Mouse (Mus musculus): Measurements from ENCODE around the gene Chst3. TPM values are rescaled to one million over a fixed set of nuclear protein-coding genes. Genes with fewer than 3 reads are reported as not detected.

The Chst3 gene
- polyA plus RNA-seq, 1 experiment, result 0.52 TPM

DNA sequence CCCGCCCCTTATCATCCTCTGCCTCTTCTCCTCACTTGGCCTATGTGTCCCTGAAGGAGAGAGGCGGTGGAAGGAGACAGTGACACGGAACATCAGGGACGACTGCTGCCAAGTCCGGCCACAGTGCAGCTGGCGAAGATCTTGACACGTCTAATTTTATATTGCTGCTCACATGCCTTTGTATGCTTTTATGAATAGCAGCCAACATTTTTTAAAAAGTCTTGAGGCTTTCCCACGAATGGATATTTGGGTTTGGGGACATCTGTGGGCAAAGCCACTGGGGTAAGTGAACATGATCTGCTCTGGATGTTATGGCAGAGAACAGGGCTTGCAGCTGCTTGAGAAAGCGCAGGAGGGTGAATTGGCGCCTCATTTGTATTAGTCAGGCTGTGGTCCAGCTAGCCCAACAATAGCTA, 21.6 kb downstream of the Chst3 start:
- Histone ChIP-seq H3K4me3 (ENCODE audit: control insufficient read depth, low read depth, low read length) (no peak overlapping the region), H3K27ac (ENCODE audit: control insufficient read depth, insufficient read depth, low read depth, low read length) (no peak overlapping the region), H3K36me3 (ENCODE audit: control insufficient read depth, insufficient read depth, low read length) (no peaks in the 10 kb centered on the region), H3K27me3 (ENCODE audit: control insufficient read depth, insufficient read depth, low read length) (no peaks in the 10 kb centered on the region), H3K4me1 (ENCODE audit: control insufficient read depth, insufficient read depth, low read length) (peaks cover 14% of the 10 kb centered on the region)
- TF ChIP-seq POLR2A (IDR thresholded peaks at IDR 0.05; ENCODE audit: control insufficient read depth, low read depth, low read length) (no peak), CTCF (IDR thresholded peaks at IDR 0.05; ENCODE audit: control insufficient read depth, insufficient read depth, insufficient replicate concordance, low read depth, low read length) (no peak)

DNA sequence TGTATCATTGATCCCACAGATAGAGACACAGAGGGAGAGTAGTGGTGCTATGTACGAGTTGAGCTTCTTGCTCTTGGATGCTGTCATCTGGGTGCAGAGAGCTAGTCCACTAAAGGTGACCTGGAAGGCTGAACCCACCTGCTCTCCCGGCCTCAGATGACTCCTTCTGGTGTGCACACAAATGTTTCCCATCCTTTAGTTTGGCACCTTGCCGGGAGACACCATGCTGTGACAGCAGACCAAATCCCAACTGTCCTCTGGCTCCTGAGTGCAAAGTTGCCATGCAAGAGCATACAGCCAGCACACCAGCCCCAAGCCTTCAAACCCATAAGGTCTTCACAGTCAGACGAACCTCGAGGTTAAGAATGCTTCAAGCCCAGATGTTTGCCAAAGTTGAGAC, 22.1 kb downstream of the Chst3 start:
- Histone ChIP-seq H3K4me3 (ENCODE audit: control insufficient read depth, low read depth, low read length) (no peak overlapping the region), H3K4me1 (ENCODE audit: control insufficient read depth, insufficient read depth, low read length) (peaks cover 14% of the 10 kb centered on the region), H3K27ac (ENCODE audit: control insufficient read depth, insufficient read depth, low read depth, low read length) (no peak overlapping the region), H3K27me3 (ENCODE audit: control insufficient read depth, insufficient read depth, low read length) (no peaks in the 10 kb centered on the region), H3K36me3 (ENCODE audit: control insufficient read depth, insufficient read depth, low read length) (no peaks in the 10 kb centered on the region)
- TF ChIP-seq POLR2A (IDR thresholded peaks at IDR 0.05; ENCODE audit: control insufficient read depth, low read depth, low read length) (no peak), CTCF (IDR thresholded peaks at IDR 0.05; ENCODE audit: control insufficient read depth, insufficient read depth, insufficient replicate concordance, low read depth, low read length) (no peak)

DNA sequence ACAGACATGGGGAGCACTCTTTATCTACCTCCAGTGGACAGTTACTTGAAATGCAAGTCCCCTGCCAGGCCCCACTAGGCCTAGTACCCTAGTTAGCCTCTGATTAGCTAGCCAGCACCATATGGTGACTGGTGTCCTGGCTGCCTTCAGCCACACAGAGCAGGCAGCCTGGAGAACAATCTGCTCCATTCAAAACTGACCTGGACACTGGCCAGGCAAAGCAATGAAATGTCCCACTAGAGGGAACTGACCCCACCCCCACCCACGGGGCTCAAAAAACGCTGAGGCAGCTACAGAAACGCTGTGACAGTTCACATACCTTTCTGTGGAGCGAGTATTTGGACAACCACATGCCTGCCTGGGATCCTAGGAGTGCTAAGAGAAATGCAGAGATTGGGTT, 24.0 kb downstream of the Chst3 start:
- Histone ChIP-seq H3K27me3 (ENCODE audit: control insufficient read depth, insufficient read depth, low read length) (no peaks in the 10 kb centered on the region), H3K36me3 (ENCODE audit: control insufficient read depth, insufficient read depth, low read length) (no peaks in the 10 kb centered on the region), H3K4me1 (ENCODE audit: control insufficient read depth, insufficient read depth, low read length) (peaks cover 14% of the 10 kb centered on the region), H3K4me3 (ENCODE audit: control insufficient read depth, low read depth, low read length) (no peak overlapping the region), H3K27ac (ENCODE audit: control insufficient read depth, insufficient read depth, low read depth, low read length) (no peak overlapping the region)
- TF ChIP-seq CTCF (IDR thresholded peaks at IDR 0.05; ENCODE audit: control insufficient read depth, insufficient read depth, insufficient replicate concordance, low read depth, low read length) (no peak), POLR2A (IDR thresholded peaks at IDR 0.05; ENCODE audit: control insufficient read depth, low read depth, low read length) (no peak)

DNA sequence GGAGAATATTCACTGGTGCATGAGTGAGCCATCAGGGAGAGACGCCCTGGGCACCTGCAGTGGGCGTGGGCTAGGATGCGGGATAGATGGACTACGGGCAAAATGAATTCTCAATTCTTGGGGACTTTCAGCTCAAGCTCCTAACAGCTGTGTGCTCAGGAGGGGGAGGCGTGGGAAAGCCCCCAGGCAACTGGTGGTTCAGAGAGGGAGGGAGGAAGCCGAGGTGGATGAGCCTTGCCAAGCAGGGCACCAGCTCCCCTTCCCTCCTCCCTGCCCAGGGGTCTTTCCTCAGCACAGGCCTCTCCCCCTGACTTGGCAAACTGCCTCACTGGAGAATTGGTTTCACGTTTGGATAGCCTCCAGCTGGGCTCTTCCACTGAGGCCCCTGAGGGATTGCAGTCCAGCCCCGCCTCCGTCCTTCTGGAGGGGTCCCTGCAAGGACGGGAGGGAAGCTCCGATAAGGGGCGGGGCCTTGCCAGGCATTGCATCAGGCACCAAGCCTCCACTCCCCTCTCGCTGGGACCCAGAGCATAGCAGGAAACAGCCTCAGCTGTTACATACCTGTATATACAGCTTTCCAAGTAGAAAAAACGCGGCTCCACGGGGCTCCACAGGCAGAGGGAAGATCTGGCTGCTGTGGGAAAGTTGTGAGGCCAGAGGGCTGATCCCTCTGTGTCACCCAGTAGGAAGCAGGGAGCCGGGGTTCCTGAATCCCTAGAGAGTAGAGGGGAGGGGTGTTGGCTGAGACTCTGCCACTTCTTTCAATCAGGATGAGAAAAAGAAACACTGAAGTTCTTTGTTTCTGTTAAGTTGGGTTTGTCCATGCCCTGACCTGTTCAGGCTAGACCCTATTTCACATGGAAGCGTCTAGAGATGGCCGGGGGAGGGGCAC, 25.3 kb downstream of the Chst3 start:
- Histone ChIP-seq H3K4me1 (ENCODE audit: control insufficient read depth, insufficient read depth, low read length) (peaks cover 14% of the 10 kb centered on the region), H3K27me3 (ENCODE audit: control insufficient read depth, insufficient read depth, low read length) (no peaks in the 10 kb centered on the region)

GRCm38 (mm10) chr10:60191796-60192195, 27.3 kb downstream of the Chst3 start:
- no peaks in the 10 kb centered on the region for H3K27me3 ChIP-seq (ENCODE audit: control insufficient read depth, insufficient read depth, low read length)
- H3K27ac ChIP-seq (ENCODE audit: control insufficient read depth, insufficient read depth, low read depth, low read length), result no peak overlapping the region
- H3K36me3 ChIP-seq (ENCODE audit: control insufficient read depth, insufficient read depth, low read length), result no peaks in the 10 kb centered on the region
- TF ChIP-seq CTCF (IDR thresholded peaks at IDR 0.05; ENCODE audit: control insufficient read depth, insufficient read depth, insufficient replicate concordance, low read depth, low read length), result peak; percentile 67; the same call in 1 of the 2 replicates
- no peak for TF ChIP-seq POLR2A (IDR thresholded peaks at IDR 0.05; ENCODE audit: control insufficient read depth, low read depth, low read length)
- H3K4me3 ChIP-seq (ENCODE audit: control insufficient read depth, low read depth, low read length), result peak overlapping the region; percentile 30; the same call in 1 of the 2 replicates
- peaks cover 14% of the 10 kb centered on the region for H3K4me1 ChIP-seq (ENCODE audit: control insufficient read depth, insufficient read depth, low read length)

More for the DNA sequence above, 25.3 kb downstream of the Chst3 start:
- Histone ChIP-seq H3K4me3 (ENCODE audit: control insufficient read depth, low read depth, low read length) (no peak overlapping the region), H3K27ac (ENCODE audit: control insufficient read depth, insufficient read depth, low read depth, low read length) (no peak overlapping the region), H3K36me3 (ENCODE audit: control insufficient read depth, insufficient read depth, low read length) (no peaks in the 10 kb centered on the region)
- TF ChIP-seq CTCF (IDR thresholded peaks at IDR 0.05; ENCODE audit: control insufficient read depth, insufficient read depth, insufficient replicate concordance, low read depth, low read length) (no peak), POLR2A (IDR thresholded peaks at IDR 0.05; ENCODE audit: control insufficient read depth, low read depth, low read length) (no peak)

- no peaks in the 10 kb centered on the region for H3K36me3 ChIP-seq (ENCODE audit: control insufficient read depth, insufficient read depth, low read length)
- no peak overlapping the region for H3K27ac ChIP-seq (ENCODE audit: control insufficient read depth, insufficient read depth, low read depth, low read length)
- H3K4me3 ChIP-seq (ENCODE audit: control insufficient read depth, low read depth, low read length), result no peak overlapping the region
- H3K27me3 ChIP-seq (ENCODE audit: control insufficient read depth, insufficient read depth, low read length), result no peaks in the 10 kb centered on the region
- TF ChIP-seq CTCF (IDR thresholded peaks at IDR 0.05; ENCODE audit: control insufficient read depth, insufficient read depth, insufficient replicate concordance, low read depth, low read length) (no peak), POLR2A (IDR thresholded peaks at IDR 0.05; ENCODE audit: control insufficient read depth, low read depth, low read length) (no peak)
- H3K4me1 ChIP-seq (ENCODE audit: control insufficient read depth, insufficient read depth, low read length), result peaks cover 24% of the 10 kb centered on the region
These were observed 29.4 kb downstream of the Chst3 start for GRCm38 (mm10) chr10:60189534-60190186.
